Mouse (Mus musculus): ENCODE results near the gene Slc7a3. TPM values are rescaled to one million over a fixed set of nuclear protein-coding genes. Genes with fewer than 3 reads are reported as not detected.

Gene Slc7a3
- polyA plus RNA-seq, 2 experiments, result 2.6 to 6.1 TPM

DNA sequence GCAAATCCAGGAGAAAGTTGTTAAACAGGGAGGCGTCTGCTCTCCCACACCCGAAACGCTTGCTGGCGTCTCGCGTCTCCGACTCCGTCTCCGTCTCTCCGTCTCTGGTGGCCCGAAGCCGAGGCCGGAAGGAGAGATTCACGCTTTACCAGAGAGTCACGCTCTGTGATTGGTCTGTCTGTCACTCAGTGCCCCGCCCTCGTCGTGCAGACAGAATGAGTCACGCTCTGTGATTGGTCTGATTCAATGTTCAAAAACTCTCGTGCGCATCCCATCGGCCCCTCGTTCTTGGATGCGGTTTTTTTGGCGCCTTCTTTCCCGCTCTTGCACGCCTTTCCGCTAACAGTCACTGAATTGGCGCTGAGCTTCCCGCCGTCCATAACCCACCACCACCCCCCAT is 26.3 kb downstream of the Slc7a3 start, which contains the start of gene Tex11:
TSS of gene Tex11 (minus strand) at position 127 of the 400 bp plus-strand sequence.
- H3K4me1 ChIP-seq (ENCODE audit: control insufficient read depth, insufficient read depth, low read length), result no peaks in the 10 kb centered on the region
- ATAC-seq (ENCODE audit: low FRiP score, low read depth), result no peak
- no peak within 1 kb of the TSS for H3K9ac ChIP-seq (ENCODE audit: low read depth, low read length, severe bottlenecking)
- H3K36me3 ChIP-seq (ENCODE audit: control insufficient read depth, insufficient read depth, low read length), result no peaks in the 10 kb centered on the region
- TF ChIP-seq POLR2A (IDR thresholded peaks at IDR 0.05; ENCODE audit: borderline replicate concordance, extremely low read depth, insufficient read depth, insufficient read length), result no peak
- no peak within 1 kb of the TSS for H3K27ac ChIP-seq (replicated peaks; ENCODE audit: low read depth, low read length)
- DNase-seq (ENCODE audit: low spot score), result no peak
- WGBS, result 85% methylated on average over 31 of the region's 31 CpGs
- H3K4me2 ChIP-seq (replicated peaks; ENCODE audit: low read depth, low read length, severe bottlenecking), result no peak within 1 kb of the TSS
- H3K4me3 ChIP-seq (replicated peaks; ENCODE audit: low read length), result no peak within 1 kb of the TSS
- no peaks in the 10 kb centered on the region for H3K27me3 ChIP-seq (ENCODE audit: control insufficient read depth, insufficient read depth, low read length)
- H3K9me3 ChIP-seq (ENCODE audit: control insufficient read depth, low read length), result no peaks in the 10 kb centered on the region

Other genes starting within 250 kb of the Slc7a3 start
- gene Tex11, start 26.4 kb downstream of the Slc7a3 start, polyA plus RNA-seq (2012; rRNA removed), result 0.03 and 0.04 TPM in 2 replicates
- 0.22 TPM in 1 of 2 replicates, not detected in the other for gene Tex11, start 26.4 kb downstream of the Slc7a3 start, polyA plus RNA-seq (2014; fragmentation: Nextera tagmentation; extraction: Ambion mirVana)
- 37.9 and 42.1 TPM in 2 replicates for gene Snx12, start 136.5 kb upstream of the Slc7a3 start, polyA plus RNA-seq (2012; rRNA removed)
- gene Snx12, start 136.5 kb upstream of the Slc7a3 start, polyA plus RNA-seq (2014; fragmentation: Nextera tagmentation; extraction: Ambion mirVana), result 52.8 and 56.2 TPM in 2 replicates
- 48.1 and 70.4 TPM in 2 replicates for gene Foxo4, start 168.5 kb upstream of the Slc7a3 start, polyA plus RNA-seq (2012; rRNA removed)
- 5.0 and 5.6 TPM in 2 replicates for gene Foxo4, start 168.5 kb upstream of the Slc7a3 start, polyA plus RNA-seq (2014; fragmentation: Nextera tagmentation; extraction: Ambion mirVana)
- gene Gm614, start 178.0 kb upstream of the Slc7a3 start, polyA plus RNA-seq (2012; rRNA removed), result 0.15 TPM in 1 of 2 replicates, not detected in the other
- not detected in 2 replicates for gene Gm614, start 178.0 kb upstream of the Slc7a3 start, polyA plus RNA-seq (2014; fragmentation: Nextera tagmentation; extraction: Ambion mirVana)
- 14.0 and 14.9 TPM in 2 replicates for gene Il2rg, start 182.2 kb upstream of the Slc7a3 start, polyA plus RNA-seq (2012; rRNA removed)
- 14.9 and 15.1 TPM in 2 replicates for gene Il2rg, start 182.2 kb upstream of the Slc7a3 start, polyA plus RNA-seq (2014; fragmentation: Nextera tagmentation; extraction: Ambion mirVana)
- gene Gm20489, start 183.0 kb upstream of the Slc7a3 start, polyA plus RNA-seq (2012; rRNA removed), result not detected in 2 replicates
- not detected in 2 replicates for gene Gm20489, start 183.0 kb upstream of the Slc7a3 start, polyA plus RNA-seq (2014; fragmentation: Nextera tagmentation; extraction: Ambion mirVana)
- gene Med12, start 188.0 kb upstream of the Slc7a3 start, polyA plus RNA-seq (2012; rRNA removed), result 122 and 193 TPM in 2 replicates
- 41.7 and 55.7 TPM in 2 replicates for gene Med12, start 188.0 kb upstream of the Slc7a3 start, polyA plus RNA-seq (2014; fragmentation: Nextera tagmentation; extraction: Ambion mirVana)
- 10.3 and 15.6 TPM in 2 replicates for gene Nlgn3, start 213.1 kb upstream of the Slc7a3 start, polyA plus RNA-seq (2012; rRNA removed)
- gene Nlgn3, start 213.1 kb upstream of the Slc7a3 start, polyA plus RNA-seq (2014; fragmentation: Nextera tagmentation; extraction: Ambion mirVana), result 18.2 and 24.4 TPM in 2 replicates